Mouse (Mus musculus): ENCODE data around the gene Tpbgl.

- TF ChIP-seq GATA1 (IDR thresholded peaks at IDR 0.05; ENCODE audit: low read length) (no peak), TAL1 (IDR thresholded peaks at IDR 0.05; ENCODE audit: low read length) (no peak)
Observed at GRCm38 (mm10) chr7:99671544-99672435, 44.9 kb upstream of the Tpbgl start.
